Mouse (Mus musculus) bone marrow, adult 2 months (tissue): Measurements from ENCODE around the gene Rnf43. TPM values are rescaled to one million over a fixed set of nuclear protein-coding genes. Genes with fewer than 3 reads are reported as not detected.

Source experiments
- H3K27ac ChIP-seq: fragments of 200-500 bp; 2 replicates; pipeline ENCODE4 v1.5.1; 2012; ENCODE audit warnings: low read depth, mild to moderate bottlenecking, control low read depth, inconsistent platforms, low read length; ENCODE audit not compliant: control insufficient read depth, poor library complexity, insufficient read depth
- H3K4me1 ChIP-seq: fragments of 200-500 bp; 2 replicates; pipeline ENCODE4 v1.6.1; 2011; ENCODE audit warnings: low read length; ENCODE audit not compliant: control insufficient read depth, insufficient read depth
- H3K4me3 ChIP-seq: fragments of 200-500 bp; replicated peaks from 2 replicates; pipeline ENCODE3; 2011; ENCODE audit warnings: mild to moderate bottlenecking, low read depth, low read length, control low read depth; ENCODE audit not compliant: control insufficient read depth
- CTCF ChIP-seq: fragments of 200-500 bp; IDR thresholded peaks from 2 replicates; pipeline ENCODE4 v1.5.1; 2011; ENCODE audit warnings: low read length, control low read depth; ENCODE audit not compliant: control insufficient read depth, insufficient read depth
- POLR2A ChIP-seq: fragments of 200-500 bp; IDR thresholded peaks from 2 replicates; pipeline ENCODE4 v1.6.1; 2011; ENCODE audit warnings: low read depth, mild to moderate bottlenecking, control low read depth, low read length, borderline replicate concordance; ENCODE audit not compliant: control insufficient read depth
- WGBS: fragments of 180-500 bp; shearing (Covaris S2); methylation state at CpG from one replicate; pipeline ENCODE4 v1.1.7; 2018; 5-methylcytosine and 5-hydroxymethylcytosine counted together
- polyA plus RNA-seq: library from polyadenylated mRNA; stranded (reverse); fragments of >200 nt; gene quantifications from 2 replicates; pipeline ENCODE4 v1.2.4, GENCODE M21; 2011; ENCODE audit warnings: low replicate concordance; ENCODE audit not compliant: missing spikeins, insufficient read depth, insufficient read length

The Rnf43 gene
- polyA plus RNA-seq, 1 experiment = 3.9 TPM

DNA sequence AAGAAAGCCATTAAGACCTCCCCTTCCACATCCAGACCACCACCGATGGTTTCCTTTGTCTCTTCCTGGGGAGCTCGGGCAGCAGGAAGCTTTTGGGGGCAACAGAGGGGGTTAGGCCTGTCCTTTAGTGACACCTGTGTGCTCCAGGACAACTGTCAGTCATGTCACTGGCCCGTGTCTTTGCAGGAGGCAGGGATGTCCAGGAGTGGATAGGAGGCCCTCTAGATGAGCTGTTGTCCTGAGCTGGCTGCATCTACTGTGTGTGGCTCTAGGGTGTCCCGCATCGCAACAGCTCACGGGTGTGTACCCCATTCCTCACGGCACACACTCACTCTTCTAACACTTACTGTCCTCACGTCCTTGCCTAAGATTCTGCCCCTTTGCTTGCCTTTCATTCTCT is 90.7 kb downstream of the Rnf43 start:
- WGBS = 26% methylated on average over 8 of the region's 8 CpGs
- no peak overlapping the region for H3K4me3 ChIP-seq
- H3K4me1 ChIP-seq = peaks cover 9% of the 10 kb centered on the region; the same call in 1 of the 2 replicates
- no peak for TF ChIP-seq CTCF
- peak overlapping the region; percentile 96 for H3K27ac ChIP-seq

DNA sequence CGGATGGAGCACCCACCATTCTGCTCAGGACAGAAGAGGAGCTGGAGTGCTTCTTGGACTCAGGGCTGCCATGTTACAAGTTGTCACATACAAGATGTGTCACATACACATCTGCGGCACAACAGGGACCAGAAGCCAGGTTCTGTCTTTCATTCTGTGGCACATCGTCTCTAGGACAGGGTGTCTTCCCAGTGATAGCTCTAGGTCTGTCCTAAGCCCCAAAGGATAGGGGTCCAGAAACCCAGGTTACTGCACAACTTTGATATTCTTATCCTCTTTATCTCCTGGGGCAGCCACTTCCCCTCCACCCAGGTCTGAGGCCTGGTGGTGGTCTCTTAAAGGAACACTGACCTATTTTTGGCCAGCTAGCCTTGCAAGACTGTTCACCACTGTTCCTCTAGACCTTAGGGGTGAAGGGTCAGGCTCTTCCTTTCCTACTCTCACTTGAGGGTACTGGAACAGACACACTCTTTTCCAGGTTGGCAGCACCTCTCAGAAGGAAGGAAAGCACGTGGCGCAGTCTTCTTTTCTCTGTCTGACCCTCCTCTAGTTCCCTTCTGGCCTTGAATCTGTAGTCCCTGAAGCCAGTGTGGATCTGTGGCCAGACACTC is 91.5 kb downstream of the Rnf43 start:
- H3K4me3 ChIP-seq = peak overlapping the region; percentile 26
- peaks cover 9% of the 10 kb centered on the region; the same call in 1 of the 2 replicates for H3K4me1 ChIP-seq
- peak overlapping the region; percentile 96 for H3K27ac ChIP-seq
- 15% methylated on average over 5 of the region's 5 CpGs for WGBS
- TF ChIP-seq POLR2A (no peak), CTCF (no peak)

DNA sequence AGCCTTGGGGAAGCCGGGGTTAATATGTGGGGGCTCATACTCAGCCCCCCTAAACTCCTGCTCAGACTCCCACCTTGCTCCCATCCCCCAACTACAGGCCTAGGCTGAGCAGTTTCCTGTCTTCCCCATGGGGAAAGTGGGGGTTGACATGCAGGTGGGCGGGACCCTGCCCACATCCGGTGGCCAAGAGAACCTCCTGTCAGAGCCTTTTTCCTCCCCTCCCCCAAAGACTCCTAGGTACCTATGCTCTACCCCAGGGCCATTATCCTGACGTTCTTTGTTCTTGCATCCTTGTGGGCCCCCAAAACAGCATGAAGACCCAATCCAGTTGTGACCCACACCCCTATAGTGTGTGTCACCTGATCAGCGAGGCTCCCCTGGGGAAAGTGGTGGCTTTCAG is 92.1 kb downstream of the Rnf43 start:
- WGBS = 4% methylated on average over 5 of the region's 5 CpGs

DNA sequence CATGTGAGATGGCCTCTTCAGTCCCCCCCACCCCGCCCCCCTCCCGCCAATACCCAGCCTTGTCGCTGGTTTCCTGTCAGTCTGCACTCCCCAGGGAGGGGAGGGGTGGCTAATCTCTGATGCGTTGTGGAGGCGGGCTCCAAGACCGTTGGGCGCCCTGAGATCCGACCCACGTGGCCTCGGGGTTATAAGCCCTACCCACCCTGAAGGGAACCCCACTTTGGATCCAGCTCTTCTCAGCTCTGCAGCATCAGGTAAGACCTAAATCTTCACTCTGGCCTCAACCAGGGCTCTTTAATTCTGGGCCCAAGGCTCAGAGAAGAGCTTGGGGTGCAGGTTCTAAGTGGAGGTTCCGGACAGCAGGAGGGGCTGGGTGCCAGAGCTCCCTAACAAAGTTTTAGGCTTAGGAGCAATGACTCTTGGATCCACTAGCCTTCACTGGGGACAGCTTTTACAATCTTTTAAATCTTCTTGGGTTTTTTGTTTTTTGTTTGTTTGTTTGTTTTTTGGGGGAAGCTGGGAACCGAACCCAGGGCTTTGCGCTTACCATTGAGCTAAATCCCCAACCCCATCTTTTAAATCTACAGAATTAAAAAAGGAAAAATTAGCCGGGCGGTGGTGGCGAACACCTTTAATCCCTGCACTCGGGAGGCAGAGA is 93.0 kb downstream of the Rnf43 start:
- peak overlapping the region; percentile 99 for H3K27ac ChIP-seq
- TF ChIP-seq POLR2A (peak; percentile 97), CTCF (no peak)
- under 1% methylated on average over 17 of the region's 17 CpGs for WGBS
- H3K4me3 ChIP-seq = peak overlapping the region; percentile 76
- H3K4me1 ChIP-seq = peaks cover 9% of the 10 kb centered on the region; the same call in 1 of the 2 replicates

More for the DNA sequence above, 92.1 kb downstream of the Rnf43 start:
- Histone ChIP-seq H3K27ac (peak overlapping the region; percentile 96), H3K4me1 (peaks cover 9% of the 10 kb centered on the region; the same call in 1 of the 2 replicates), H3K4me3 (peak overlapping the region; percentile 64)
- TF ChIP-seq POLR2A (no peak), CTCF (no peak)

DNA sequence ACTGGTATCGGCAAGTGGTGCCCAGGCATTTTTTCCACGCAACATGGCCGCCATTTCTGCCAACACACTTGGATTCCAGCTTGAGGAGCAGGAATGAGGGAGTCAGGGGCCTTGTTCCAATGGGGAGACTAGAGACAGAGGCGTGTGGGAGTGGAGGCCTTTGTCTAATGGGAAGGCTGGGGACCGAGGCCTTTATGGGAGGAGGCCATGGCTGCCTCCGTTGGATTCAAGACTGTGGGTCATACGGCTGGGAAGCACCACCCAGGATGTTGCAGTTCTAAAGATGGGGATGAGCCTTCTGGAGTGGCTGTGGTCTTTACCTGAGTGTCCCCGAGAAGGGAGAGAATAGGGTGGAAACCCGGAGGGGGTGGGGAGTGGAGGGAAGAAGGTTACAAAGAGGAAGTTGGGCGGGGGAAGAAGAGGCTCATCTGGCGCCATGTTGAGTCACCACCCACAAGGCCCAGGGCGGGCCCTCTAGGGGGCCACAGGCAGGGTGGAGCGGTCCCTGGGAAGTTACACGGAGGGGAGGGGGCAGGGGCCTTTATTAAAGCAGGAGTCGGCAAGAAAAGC is 93.8 kb downstream of the Rnf43 start:
- 3% methylated on average over 15 of the region's 15 CpGs for WGBS
- Histone ChIP-seq H3K27ac (peak overlapping the region; percentile 99), H3K4me3 (peak overlapping the region; percentile 99), H3K4me1 (peaks cover 7% of the 10 kb centered on the region; the same call in 1 of the 2 replicates)
- TF ChIP-seq POLR2A = no peak; the same call in 1 of the 2 replicates
- 0 out of 2 replicates have a peak, but pooled peaks have one; percentile 20 for TF ChIP-seq CTCF

DNA sequence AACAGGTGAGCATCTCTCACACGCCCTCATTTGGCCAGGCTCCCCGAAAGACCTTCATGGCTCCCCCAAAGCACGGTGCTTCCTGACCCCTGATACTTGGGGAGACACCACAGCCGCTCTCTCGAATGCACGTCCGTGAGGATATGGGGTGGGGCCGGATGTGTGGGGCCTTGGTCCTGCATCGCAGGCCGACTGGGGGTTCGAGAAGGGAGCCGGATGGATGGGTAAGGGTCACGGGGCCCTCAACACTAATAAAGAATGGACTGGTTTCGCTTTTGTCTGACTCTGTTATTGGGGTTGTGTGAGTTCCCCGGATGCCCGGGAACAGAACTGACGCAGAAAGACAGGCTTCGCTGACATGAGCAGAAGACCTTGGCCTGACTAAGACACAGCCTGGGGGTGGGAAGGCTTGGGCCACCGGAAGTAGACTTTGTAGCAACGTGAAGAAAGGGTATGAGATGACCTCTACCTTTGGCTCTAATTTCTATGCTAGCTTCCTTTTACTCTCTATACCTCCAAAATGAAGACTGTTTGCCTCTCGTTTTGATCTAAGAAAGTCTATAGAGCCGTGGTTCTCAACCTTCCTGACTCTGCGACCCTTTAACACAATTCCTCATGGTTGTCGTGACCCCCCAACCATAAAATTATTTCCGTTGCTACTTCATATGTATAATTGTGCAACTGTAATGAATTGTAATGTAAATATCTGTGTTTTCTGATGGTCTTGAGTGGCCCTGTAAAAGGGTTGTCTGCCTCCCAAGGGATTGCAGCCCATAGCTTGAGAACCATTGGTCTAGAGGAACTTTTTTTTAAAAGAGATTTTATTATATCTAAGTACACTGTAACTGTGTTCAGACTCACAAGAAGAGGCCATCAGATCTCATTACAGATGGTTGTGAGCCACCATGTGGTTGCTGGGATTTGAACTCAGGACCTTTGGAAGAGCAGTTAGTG is 94.8 kb downstream of the Rnf43 start:
- TF ChIP-seq POLR2A (0 out of 2 replicates have a peak, but pooled peaks have one; percentile 42), CTCF (no peak)
- WGBS = 2% methylated on average over 25 of the region's 25 CpGs
- Histone ChIP-seq H3K4me3 (peak overlapping the region; percentile 99), H3K27ac (peak overlapping the region; percentile 99), H3K4me1 (peaks cover 7% of the 10 kb centered on the region; the same call in 1 of the 2 replicates)

DNA sequence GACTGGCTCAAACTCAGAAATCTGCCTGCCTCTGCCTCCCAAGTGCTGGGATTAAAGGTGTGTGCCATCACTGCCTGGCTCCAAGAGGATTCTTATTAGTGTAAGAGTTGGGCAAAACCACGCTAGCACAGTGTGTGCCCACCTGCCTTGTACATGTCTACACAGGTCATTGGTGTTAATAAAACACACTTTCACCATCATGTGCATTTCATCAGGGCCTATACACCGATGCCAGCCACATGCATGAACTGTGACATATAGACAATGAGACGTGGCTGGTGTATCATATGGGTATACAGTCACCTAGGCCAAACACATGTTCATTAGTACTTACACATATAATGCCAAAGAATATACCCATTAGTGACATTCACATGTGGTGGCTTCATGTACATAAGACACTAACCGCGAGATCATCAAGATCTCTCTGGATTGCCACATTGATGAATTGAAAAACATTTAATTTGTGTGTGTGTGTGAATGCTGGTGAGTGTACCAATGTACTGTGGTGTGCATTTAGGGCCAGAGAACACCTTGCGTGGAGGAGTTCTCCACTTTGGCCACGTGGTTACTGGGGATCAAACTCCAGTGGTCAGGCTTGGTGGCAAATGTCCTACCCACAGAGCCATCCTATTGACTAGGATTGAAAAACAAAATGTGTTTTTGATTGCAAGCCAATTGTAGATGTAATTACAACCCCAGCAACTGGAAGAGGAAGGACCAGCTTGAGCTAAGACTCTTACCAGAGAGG is 95.8 kb downstream of the Rnf43 start:
- Histone ChIP-seq H3K27ac (peak overlapping the region; percentile 34; the same call in 1 of the 2 replicates), H3K4me1 (peaks cover 5% of the 10 kb centered on the region; the same call in 1 of the 2 replicates), H3K4me3 (peak overlapping the region; percentile 63)
- no peak for TF ChIP-seq CTCF
- TF ChIP-seq POLR2A = no peak
- WGBS = 19% methylated on average over 7 of the region's 7 CpGs
